Mouse (Mus musculus) layer of hippocampus, adult 8-10 months (tissue): ENCODE measurements around the gene Trip11. TPM values are rescaled to one million over a fixed set of nuclear protein-coding genes. Genes with fewer than 3 reads are reported as not detected.

ENCODE experiments used
- DNase-seq, 2 experiments: peaks; one replicate each; pipeline ENCODE4 v3.0.0; 2022; ENCODE audit warnings: low spot score in 2 of 2
- total RNA-seq, 4 experiments: library from RNA; stranded (reverse); gene quantifications; 2 replicates each; pipeline ENCODE4 v1.2.4; 2022

Trip11 gene
- total RNA-seq, 4 experiments from 2014 or later, result 30.9 to 36.2 (median 33.2) TPM

DNA sequence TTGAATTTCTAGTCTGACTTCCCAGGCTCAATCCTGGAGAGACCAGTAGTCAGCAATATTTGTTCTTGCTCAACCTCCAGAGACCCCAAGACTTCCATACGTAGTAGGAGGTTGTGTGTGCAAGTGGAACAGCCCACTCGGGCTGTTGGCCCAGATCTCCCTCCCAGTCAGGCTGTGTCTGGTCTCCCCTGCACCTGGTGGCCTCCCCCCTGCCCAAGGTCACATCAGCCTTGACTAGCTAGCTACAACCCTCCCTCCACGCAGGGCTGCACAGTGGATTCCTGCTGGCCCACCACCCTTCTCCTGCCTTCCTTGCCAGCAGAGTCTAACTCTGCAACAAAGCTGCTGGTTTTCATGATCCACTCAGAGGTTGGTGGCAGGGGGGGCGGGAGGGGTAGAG is 81.8 kb downstream of the Trip11 start:
- DNase-seq, result no peak

DNA sequence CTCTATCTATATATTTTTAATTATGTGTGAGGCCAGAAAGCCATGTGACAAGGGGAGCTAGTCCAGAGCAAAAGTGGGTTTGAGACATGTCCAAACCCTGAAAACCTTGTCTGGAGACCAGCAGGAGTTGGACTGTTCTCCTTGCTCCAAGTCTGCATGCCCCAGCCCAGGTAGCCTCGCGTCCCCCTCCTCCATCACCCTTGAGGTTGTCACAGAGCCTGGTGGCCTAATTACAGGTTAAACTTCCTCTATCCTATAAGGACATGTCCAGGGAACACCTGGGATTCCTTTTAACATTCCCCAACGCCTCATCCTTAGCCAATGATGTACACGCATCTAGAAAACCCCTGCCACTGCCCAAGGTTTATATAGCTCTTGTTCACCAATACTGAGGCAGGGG is 89.9 kb downstream of the Trip11 start:
- DNase-seq, result no peak

GRCm38 (mm10) chr12:101821596-101821995 is 91.5 kb downstream of the Trip11 start:
- no peak for DNase-seq

DNA sequence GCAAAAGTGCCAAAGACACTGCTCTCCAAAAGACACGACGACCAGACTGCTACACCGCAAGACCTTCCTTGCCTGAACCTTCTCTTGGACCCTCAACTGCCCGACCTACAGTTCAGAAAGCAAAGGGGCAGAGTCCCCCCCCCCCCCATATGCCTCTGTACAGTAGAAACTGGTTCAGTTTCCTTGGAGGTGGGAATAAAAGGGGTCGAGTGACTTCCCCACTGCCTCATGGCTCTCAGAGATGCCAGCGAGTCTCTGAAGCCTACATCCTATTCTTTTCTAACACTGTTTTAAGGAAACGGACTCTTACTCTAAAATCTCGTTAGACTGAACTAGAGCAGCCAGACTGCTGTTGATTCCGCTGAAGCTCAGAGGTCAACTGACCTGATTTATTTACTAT is 93.5 kb downstream of the Trip11 start:
- no peak for DNase-seq

GRCm38 (mm10) chr12:101818608-101819370 is 94.3 kb downstream of the Trip11 start, which contains the start of gene Fbln5:
Gene Fbln5, minus strand, starts transcription at chr12:101819055.
- DNase-seq, result no peak

DNA sequence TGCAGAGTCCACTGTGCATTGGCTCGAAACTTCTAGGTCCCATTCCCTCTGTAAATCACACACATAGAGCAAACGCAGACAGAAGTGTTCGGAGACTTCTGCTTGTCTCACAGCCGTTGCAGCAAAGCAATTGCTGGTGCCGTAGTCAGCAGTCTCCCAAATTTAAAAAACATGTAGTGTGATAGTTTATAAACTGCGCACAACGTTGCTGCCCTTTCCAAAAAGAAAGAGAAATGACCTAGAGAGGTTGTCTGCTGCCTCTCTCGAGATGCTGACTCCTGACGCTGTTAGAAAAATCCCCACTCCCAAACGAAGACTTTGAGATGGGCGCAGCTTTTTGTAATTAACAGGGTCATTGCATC is 94.8 kb downstream of the Trip11 start:
- no peak for DNase-seq

GRCm38 (mm10) chr12:101816810-101817209 is 96.3 kb downstream of the Trip11 start:
- no peak for DNase-seq

GRCm38 (mm10) chr12:101815796-101816195 is 97.3 kb downstream of the Trip11 start:
- no peak for DNase-seq

DNA sequence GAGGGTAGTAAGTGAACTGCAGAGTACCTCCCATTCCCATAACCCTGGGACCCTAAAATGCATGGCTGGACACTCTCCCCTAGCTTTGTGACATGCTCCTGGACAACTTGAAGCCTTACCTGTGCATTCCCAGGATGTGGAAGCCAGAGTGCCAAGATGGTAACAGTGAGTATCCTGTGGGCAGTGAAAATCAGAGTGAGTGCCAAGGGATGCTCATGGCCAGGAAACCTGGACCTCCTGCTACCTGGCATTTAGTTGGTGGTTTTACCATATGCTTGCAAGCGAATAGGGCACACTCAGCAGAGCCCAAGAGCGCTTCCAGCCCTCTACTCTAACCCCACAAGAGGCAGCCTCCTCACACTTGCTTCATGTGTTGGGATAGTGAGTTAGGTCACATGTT is 98.6 kb downstream of the Trip11 start:
- no peak for DNase-seq

DNA sequence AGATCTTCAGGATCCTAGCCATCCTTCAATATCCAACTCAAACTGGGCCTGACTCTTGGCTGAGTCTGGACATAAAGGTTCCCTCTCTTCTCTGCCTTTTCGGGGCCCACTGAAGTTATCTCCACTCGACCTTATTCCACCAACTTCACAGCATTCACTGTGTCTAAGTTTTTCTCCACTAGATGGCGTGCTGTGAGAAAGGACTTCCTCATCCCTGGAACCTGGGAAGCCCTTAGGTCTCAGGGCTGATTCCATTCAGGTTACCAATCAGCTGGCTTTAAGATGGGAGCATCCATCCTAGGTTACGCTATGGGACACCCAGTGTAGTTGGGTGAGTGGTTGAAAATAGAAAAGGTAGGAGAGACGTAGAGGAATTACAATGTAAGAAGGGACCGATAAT is 101.9 kb downstream of the Trip11 start:
- no peak for DNase-seq

DNA sequence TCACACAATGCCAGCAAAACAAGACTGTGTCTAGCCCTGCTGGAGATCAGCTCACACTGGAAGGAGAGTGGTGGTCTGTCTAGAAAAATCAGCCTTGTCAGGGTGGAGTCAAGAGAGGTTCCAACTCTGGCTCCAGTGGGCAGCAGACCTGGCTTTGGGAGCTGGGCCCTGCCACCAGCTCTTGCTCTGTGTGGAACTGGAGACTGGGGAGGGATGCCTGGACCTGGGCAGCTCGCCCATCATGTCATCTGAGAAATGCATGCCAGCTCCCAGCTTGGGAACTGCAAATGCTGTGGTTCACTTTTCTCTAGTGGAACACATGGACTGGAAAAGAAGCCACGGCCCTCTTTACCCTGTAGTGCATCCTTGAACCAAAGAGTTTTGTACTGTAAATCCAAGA is 102.6 kb downstream of the Trip11 start:
- DNase-seq, result no peak

DNA sequence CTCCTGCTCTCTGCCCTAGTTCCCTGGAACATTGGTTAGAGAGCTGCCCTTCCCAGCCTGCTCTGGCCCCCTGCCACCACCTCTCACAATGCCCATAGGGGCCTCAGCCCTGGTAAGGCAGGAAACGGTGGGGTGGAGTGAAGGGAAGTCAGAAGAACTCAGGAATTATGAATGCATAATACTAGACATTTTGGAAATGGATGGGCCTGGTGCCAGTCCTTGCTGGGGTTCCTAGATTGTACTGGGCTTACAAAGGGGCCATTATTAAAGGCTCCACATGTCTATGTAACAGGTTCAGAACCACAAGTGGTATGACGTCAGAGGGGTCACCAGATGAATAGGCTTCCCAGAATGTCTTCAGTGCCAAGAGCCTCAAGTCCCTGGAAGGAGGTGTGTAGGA is 105.7 kb downstream of the Trip11 start:
- DNase-seq, result no peak

DNA sequence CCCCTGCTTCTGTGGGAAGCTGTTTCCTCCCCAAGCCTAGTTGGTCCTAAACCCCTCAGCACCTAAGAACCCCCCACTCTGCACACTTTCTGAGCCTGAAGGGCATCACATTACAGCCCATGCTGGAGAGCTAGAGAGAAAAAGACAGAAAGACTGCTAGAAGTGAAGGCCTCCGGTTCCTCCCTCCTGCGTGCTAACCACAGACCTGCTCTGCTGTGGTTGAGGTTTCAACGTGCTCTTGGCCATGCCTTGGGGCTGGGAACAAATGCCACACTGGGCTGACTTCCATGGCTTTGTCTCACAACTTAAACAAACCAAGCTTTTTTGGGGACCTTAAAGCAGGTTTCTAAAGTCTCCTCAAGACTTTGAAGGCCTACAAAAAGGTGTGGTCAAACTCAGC is 110.6 kb downstream of the Trip11 start:
- no peak for DNase-seq

DNA sequence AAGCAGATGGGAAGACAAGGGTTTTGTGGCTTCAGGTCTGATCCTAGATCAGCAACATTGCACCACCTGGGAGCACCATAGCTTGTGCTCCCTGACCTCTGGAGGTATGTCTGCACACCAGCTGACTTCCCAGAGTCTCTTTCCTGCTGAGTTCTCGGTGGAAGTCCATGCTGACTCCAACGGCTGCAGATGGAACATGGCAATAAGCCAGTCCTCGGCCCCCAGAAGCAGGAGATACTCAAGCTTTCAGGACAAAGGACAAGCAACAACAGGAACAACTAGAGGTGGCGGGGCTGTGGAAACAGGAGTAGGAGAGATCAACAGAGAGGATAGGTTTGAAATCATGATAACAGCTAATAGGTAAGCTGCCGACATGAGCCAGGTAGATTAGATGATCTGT is 111.3 kb downstream of the Trip11 start:
- DNase-seq, result no peak

GRCm38 (mm10) chr12:101801051-101801450 is 112.0 kb downstream of the Trip11 start:
- DNase-seq, result no peak

DNA sequence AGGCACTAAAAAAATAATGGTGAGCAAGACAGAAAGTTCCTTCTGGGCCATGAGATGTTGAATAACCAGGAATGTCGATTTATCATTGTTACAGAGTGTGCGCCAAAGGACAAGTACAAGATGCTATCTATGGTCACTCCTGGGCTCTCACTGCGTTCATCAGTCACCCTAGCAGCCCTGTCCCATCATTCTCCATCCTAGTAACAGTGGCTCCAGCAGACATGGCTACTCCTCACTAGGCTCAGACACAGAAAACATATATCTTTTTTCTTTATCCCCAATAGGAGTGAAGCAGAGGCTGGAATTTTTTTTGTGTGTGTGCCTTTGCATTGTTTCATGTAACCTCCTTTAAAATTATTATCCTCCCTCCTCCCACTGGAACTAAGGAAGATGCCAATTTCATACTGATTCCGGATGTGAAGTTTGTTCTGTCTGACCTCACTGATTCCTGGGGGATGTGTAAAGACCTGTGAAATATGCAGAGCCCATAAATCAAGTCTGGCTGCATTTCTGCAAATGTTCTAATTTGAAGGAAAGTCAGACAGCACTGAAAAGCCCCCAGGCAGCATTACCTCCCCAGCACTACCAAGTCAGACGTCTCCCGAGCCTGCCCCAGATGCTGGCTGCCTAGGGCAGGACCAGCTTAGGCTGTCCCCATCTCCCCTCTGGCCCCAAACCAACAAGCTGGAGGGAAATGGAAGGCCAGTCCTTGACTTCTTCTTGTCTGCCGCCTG is 114.7 kb downstream of the Trip11 start:
- no peak for DNase-seq

GRCm38 (mm10) chr12:101794458-101794857 is 118.6 kb downstream of the Trip11 start:
- DNase-seq, result no peak

DNA sequence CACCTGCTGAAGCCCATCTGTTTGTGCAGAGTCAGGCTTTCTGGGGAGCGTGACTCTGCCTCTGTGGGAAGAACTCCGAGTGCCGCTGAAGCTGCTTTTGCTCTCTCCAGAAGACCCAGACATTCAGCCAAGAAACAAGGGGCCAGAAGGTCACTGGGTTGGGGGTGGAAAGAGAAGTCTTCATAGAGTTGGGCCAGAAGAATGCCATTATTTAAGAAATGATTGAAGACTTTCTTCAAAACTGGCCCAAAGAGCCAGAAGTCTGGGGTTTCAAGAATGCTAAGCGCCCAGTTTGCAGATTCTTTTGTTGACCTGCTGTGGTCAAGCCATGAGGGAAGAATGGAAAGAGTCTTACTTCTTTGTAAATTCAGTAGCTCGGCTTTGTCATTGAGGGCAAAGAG is 119.8 kb downstream of the Trip11 start:
- no peak for DNase-seq

DNA sequence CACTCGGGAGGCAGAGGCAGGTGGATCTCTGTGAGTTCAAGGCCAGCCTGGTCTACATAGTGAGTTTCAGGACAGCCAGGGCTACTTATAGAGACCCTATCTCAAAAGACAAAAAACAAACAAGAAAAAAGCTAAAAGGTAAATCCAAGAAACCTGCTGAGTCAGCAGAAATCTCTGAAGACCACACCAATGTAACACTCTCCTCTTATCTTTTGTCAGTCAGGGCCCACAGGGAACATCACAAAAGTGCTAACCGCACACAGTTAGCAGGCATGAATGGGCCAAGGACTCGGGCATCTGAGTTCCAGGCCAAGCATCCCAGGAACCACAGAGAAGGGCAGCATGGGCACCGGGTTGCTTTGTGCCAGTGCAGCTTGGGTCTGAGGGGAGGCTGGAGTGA is 120.4 kb downstream of the Trip11 start:
- no peak for DNase-seq

DNA sequence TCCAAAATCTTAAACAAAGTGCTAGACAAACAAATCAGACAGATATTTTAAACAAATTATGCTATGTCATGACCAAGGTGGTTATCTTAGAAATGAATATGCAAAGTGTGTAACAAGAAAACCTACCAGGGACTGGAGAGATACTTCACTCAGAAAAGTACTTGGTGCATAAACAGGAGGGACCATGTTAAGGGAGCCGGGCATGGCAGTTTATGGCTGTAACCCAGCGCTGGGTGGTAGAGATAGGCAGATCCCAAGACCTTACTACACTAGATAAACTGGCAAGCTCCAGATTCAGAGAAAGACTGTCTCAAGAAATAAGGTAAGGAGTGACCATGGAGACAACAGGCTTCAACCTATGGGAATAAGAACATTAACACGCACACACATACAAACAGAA is 123.3 kb downstream of the Trip11 start:
- DNase-seq, result no peak

DNA sequence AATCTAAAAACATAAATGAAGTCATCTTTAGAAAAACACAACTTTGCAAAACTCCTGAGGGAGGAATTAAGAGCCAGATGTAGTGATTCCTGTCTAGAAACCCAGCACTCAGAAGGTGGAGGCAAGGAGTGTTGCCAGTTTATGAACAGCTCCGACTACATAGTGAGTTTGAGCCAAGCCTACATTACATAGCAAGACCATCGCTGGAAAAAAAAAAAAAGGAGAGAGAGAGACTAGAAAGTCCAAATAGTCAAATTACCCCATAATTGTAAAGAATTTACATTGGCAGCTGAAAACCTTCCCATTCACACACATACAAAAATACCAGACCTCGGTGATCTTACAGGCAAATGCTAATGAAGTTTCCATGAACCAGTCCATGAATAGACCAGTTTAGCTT is 123.8 kb downstream of the Trip11 start:
- no peak for DNase-seq
